Mouse (Mus musculus) skeletal muscle tissue, adult 2 months (tissue): ENCODE measurements around the gene Med10.
A peak's percentile ranks its signal among the peaks of the same experiment; 100 is the strongest.

Experiments
- DNase-seq: peaks from one replicate; pipeline ENCODE4 v3.0.0-alpha.2; 2012; ENCODE audit warnings: low read depth, low spot score

The Med10 gene

GRCm38 (mm10) chr13:69802095-69802494 is at the start of gene Med10:
Med10 (plus strand) TSS chr13:69802395.
- no peak for DNase-seq

- DNase-seq: no peak
These were observed 49.3 kb upstream of the Med10 start for GRCm38 (mm10) chr13:69752875-69753274.

GRCm38 (mm10) chr13:69758979-69759378 is 43.2 kb upstream of the Med10 start:
- no peak for DNase-seq

GRCm38 (mm10) chr13:69761393-69761792 is 40.8 kb upstream of the Med10 start:
- peak; percentile 22 for DNase-seq

GRCm38 (mm10) chr13:69764646-69765045 is 37.5 kb upstream of the Med10 start:
- DNase-seq: no peak

- no peak for DNase-seq
These were observed 34.0 kb upstream of the Med10 start for GRCm38 (mm10) chr13:69768152-69768551.

- DNase-seq: no peak
These were observed 31.4 kb upstream of the Med10 start for GRCm38 (mm10) chr13:69770538-69771456.

GRCm38 (mm10) chr13:69772358-69772757 is 29.8 kb upstream of the Med10 start:
- no peak for DNase-seq

- DNase-seq: no peak
These were observed 24.0 kb upstream of the Med10 start for GRCm38 (mm10) chr13:69778221-69778620.

GRCm38 (mm10) chr13:69788704-69789103 is 13.5 kb upstream of the Med10 start:
- no peak for DNase-seq

GRCm38 (mm10) chr13:69791814-69792213 is 10.4 kb upstream of the Med10 start:
- DNase-seq: no peak

- DNase-seq: no peak
These were observed 9.6 kb upstream of the Med10 start for GRCm38 (mm10) chr13:69792541-69793009.

- no peak for DNase-seq
These were observed 7.4 kb upstream of the Med10 start for GRCm38 (mm10) chr13:69794808-69795207.

GRCm38 (mm10) chr13:69809681-69810611 is 7.8 kb downstream of the Med10 start:
- peak; percentile 52 for DNase-seq

- DNase-seq: no peak
These were observed 8.9 kb downstream of the Med10 start for GRCm38 (mm10) chr13:69810936-69811680.

GRCm38 (mm10) chr13:69813870-69814269 is 11.7 kb downstream of the Med10 start:
- no peak for DNase-seq

GRCm38 (mm10) chr13:69818306-69818705 is 16.1 kb downstream of the Med10 start:
- DNase-seq: no peak

GRCm38 (mm10) chr13:69821169-69821822 is 19.1 kb downstream of the Med10 start:
- DNase-seq: no peak

- no peak for DNase-seq
These were observed 21.9 kb downstream of the Med10 start for GRCm38 (mm10) chr13:69823920-69824637.

GRCm38 (mm10) chr13:69825396-69826095 is 23.4 kb downstream of the Med10 start:
- DNase-seq: no peak
